Mouse (Mus musculus): ENCODE data around the gene Iqgap1.

DNA sequence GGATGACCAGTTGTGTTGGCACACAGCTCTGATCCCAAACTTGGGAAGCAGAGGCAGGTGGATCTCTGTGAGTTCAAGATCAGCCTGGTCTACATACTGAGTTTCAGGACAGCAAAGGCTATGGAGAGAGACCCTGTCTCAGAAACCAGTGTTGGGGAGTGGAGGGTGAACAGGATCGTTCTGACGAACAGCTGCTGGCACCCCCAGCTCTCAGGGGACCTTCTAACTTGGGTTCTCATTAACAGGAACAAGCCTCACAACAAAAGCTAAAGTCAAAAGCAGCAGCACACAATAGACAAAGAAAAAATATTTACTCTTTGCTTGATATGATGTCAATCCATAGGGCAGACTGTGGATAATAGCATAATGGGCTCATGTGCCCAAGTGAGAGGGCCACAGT lies 55.3 kb downstream of the Iqgap1 start:
- TF ChIP-seq CTCF (IDR thresholded peaks at IDR 0.05; ENCODE audit: low read depth, low read length): no peak
- no peak for TF ChIP-seq POLR2A (IDR thresholded peaks at IDR 0.05; ENCODE audit: borderline replicate concordance, low read depth, low read length)
